Comparison of ENCODE assay signal across 8 mouse cellular contexts in the genomic region with DNA sequence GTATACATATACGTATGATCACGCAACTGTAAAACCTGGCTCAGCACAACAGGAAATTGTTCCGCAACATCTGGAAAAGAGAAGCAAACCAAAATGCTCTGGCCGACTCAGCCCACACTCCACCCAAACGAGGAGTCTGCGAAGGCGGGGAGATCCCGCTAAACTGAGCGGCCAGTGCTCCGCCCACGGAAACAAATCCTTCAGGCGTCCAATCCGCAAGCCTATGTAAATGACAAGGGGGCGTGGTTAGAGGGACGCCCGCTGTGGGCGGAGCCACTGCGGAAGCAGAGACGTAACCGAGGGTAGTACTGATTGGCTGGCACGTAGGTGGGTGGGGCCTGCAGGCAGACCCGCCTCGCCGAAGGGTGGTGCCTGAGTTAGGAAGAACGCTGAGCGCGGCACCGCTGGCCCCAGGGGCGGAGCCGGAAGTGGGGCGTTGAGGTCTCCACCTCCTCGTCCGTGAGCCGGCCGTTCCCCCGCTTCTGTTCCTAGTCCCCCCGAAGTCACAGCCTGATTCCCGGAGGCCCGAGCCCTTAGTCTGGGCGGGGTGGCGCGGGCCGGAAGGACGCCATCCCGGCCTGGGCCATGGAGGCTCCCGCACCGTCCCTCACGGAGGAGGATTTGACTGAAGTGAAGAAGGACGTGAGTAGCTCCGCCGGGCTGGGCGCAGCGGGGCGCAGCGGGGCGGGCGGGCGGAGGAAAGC. TPM values are rescaled to one million over a fixed set of nuclear protein-coding genes. Genes with fewer than 3 reads are reported as not detected.
DNase-seq lines count a peak whose midpoint lies in the region; ATAC-seq and TF ChIP-seq lines count a peak whose summit lies in the region.

No protein-coding gene starts in this region.

- under 1% methylated on average over 58 of the region's 58 CpGs for WGBS in bone marrow, adult 2 months
- WGBS in embryonic facial prominence, embryonic 15.5 days = under 1% methylated on average over 58 of the region's 58 CpGs
- under 1% methylated on average over 39 of the region's 58 CpGs for WGBS in limb, embryonic 14.5 days
- under 1% methylated on average over 52 of the region's 58 CpGs for WGBS in midbrain, postnatal 0 days

- H3K36me3 ChIP-seq in embryonic facial prominence, embryonic 15.5 days = 0 out of 2 replicates have a peak, but pooled peaks cover 2% of the 10 kb centered on the region
- H3K36me3 ChIP-seq in limb, embryonic 14.5 days (ENCODE audit: control insufficient read depth, insufficient read depth, low read length) = peaks cover 6% of the 10 kb centered on the region; the same call in 1 of the 2 replicates
- H3K36me3 ChIP-seq in midbrain, postnatal 0 days (ENCODE audit: insufficient read depth, low read length) = 0 out of 2 replicates have a peak, but pooled peaks cover 3% of the 10 kb centered on the region

- peaks cover 2% of the 10 kb centered on the region; the same call in 1 of the 2 replicates for H3K4me1 ChIP-seq in bone marrow, adult 2 months (ENCODE audit: control insufficient read depth, insufficient read depth, low read length)
- peaks cover 13% of the 10 kb centered on the region for H3K4me1 ChIP-seq in embryonic facial prominence, embryonic 15.5 days
- H3K4me1 ChIP-seq in limb, embryonic 14.5 days (ENCODE audit: control insufficient read depth, insufficient read depth, low read length) = peaks cover 12% of the 10 kb centered on the region
- peaks cover 7% of the 10 kb centered on the region; the same call in 1 of the 2 replicates for H3K4me1 ChIP-seq in midbrain, postnatal 0 days (ENCODE audit: insufficient read depth, low read length)

- ATAC-seq in embryonic facial prominence, embryonic 15.5 days (ENCODE audit: insufficient number of reproducible peaks, low FRiP score, low TSS enrichment, low read depth) = peak; percentile 100
- peak; percentile 100 for ATAC-seq in limb, embryonic 14.5 days (ENCODE audit: low FRiP score, low read depth)
- ATAC-seq in midbrain, postnatal 0 days (ENCODE audit: low FRiP score) = peak; percentile 100

- peak overlapping the region; percentile 84 for H3K4me3 ChIP-seq in bone marrow, adult 2 months (replicated peaks; ENCODE audit: control insufficient read depth, low read depth, low read length)
- peak overlapping the region; percentile 84 for H3K4me3 ChIP-seq in embryonic facial prominence, embryonic 15.5 days (replicated peaks)
- H3K4me3 ChIP-seq in limb, embryonic 14.5 days (replicated peaks; ENCODE audit: low read length) = peak overlapping the region; percentile 73
- H3K4me3 ChIP-seq in midbrain, postnatal 0 days (ENCODE audit: low read depth, low read length) = peak overlapping the region; percentile 85

- no peaks in the 10 kb centered on the region for H3K27me3 ChIP-seq in embryonic facial prominence, embryonic 15.5 days
- H3K27me3 ChIP-seq in limb, embryonic 14.5 days (ENCODE audit: control insufficient read depth, insufficient read depth, low read length) = no peaks in the 10 kb centered on the region
- no peaks in the 10 kb centered on the region for H3K27me3 ChIP-seq in midbrain, postnatal 0 days (ENCODE audit: insufficient read depth, low read length)

- peak overlapping the region; percentile 80 for H3K9ac ChIP-seq in embryonic facial prominence, embryonic 15.5 days
- H3K9ac ChIP-seq in limb, embryonic 14.5 days (ENCODE audit: low read depth, low read length, severe bottlenecking) = peak overlapping the region; percentile 77
- peak overlapping the region; percentile 82 for H3K9ac ChIP-seq in midbrain, postnatal 0 days (replicated peaks; ENCODE audit: low read length, poor library complexity, severe bottlenecking)

- H3K27ac ChIP-seq in bone marrow, adult 2 months (ENCODE audit: control insufficient read depth, insufficient read depth, low read depth, low read length, poor library complexity) = peak overlapping the region; percentile 99
- H3K27ac ChIP-seq in embryonic facial prominence, embryonic 15.5 days (replicated peaks) = peak overlapping the region; percentile 96
- peak overlapping the region; percentile 91 for H3K27ac ChIP-seq in limb, embryonic 14.5 days (replicated peaks; ENCODE audit: low read depth, low read length)
- H3K27ac ChIP-seq in midbrain, postnatal 0 days (ENCODE audit: low read depth, low read length) = peak overlapping the region; percentile 91

- peak; percentile 100 for DNase-seq in 416B (ENCODE audit: low read depth)
- peak; percentile 98 for DNase-seq in heart, adult 8-10 months (ENCODE audit: low spot score)
- peak; percentile 99 for DNase-seq in kidney, adult 9 months
- peak; percentile 99 for DNase-seq in limb, embryonic 14.5 days (ENCODE audit: low spot score)
- DNase-seq in midbrain, postnatal 0 days (ENCODE audit: low spot score) = peak; percentile 100
- peak; percentile 96 to 97 for DNase-seq in spleen, postnatal 14 days (ENCODE audit: low spot score in 2 of 2)

- TF ChIP-seq POLR2A in bone marrow, adult 2 months (IDR thresholded peaks at IDR 0.05; ENCODE audit: borderline replicate concordance, control insufficient read depth, low read depth, low read length) = peak; percentile 81
- TF ChIP-seq POLR2A in limb, embryonic 14.5 days (IDR thresholded peaks at IDR 0.05; ENCODE audit: borderline replicate concordance, extremely low read depth, insufficient read depth, insufficient read length) = peak; percentile 76; the same call in 1 of the 2 replicates

- no peak for TF ChIP-seq CTCF in bone marrow, adult 2 months (IDR thresholded peaks at IDR 0.05; ENCODE audit: control insufficient read depth, insufficient read depth, low read length)
- TF ChIP-seq CTCF in midbrain, postnatal 0 days (IDR thresholded peaks at IDR 0.05) = no peak; the same call in 1 of the 2 replicates

- peak overlapping the region; percentile 65 for H3K4me2 ChIP-seq in embryonic facial prominence, embryonic 15.5 days (replicated peaks)
- peak overlapping the region; percentile 48 for H3K4me2 ChIP-seq in limb, embryonic 14.5 days (replicated peaks; ENCODE audit: low read depth, low read length, severe bottlenecking)
- peak overlapping the region; percentile 78 for H3K4me2 ChIP-seq in midbrain, postnatal 0 days (ENCODE audit: low read depth, low read length, poor library complexity, severe bottlenecking)

- no peaks in the 10 kb centered on the region for H3K9me3 ChIP-seq in embryonic facial prominence, embryonic 15.5 days (replicated peaks)
- no peaks in the 10 kb centered on the region for H3K9me3 ChIP-seq in limb, embryonic 14.5 days (ENCODE audit: control insufficient read depth, low read length)
- H3K9me3 ChIP-seq in midbrain, postnatal 0 days (ENCODE audit: low read length) = no peaks in the 10 kb centered on the region

RNA-seq across cellular contexts. Expression of a gene that starts 1.4 kb away (rescaled TPM):
- polyA plus RNA-seq in bone marrow, adult 2 months (2011; ENCODE audit: insufficient read depth, insufficient read length, low replicate concordance, missing spikeins) = 8.8 and 14.2 TPM in 2 replicates
- 50.1 and 51.8 TPM in 2 replicates for polyA plus RNA-seq in embryonic facial prominence, embryonic 15.5 days (2015; fragmentation: Nextera tagmentation; extraction: Ambion mirVana)
- total RNA-seq in heart, adult 8-10 months (2022) = 10 to 100 TPM; 14.9 to 17.6 (median 16.5) TPM
- polyA plus RNA-seq in limb, embryonic 14.5 days (2012; rRNA removed) = 25.5 and 26.0 TPM in 2 replicates
- 52.1 and 52.9 TPM in 2 replicates for polyA plus RNA-seq in limb, embryonic 14.5 days (2014; fragmentation: Nextera tagmentation; extraction: Ambion mirVana)
- total RNA-seq in midbrain, postnatal 0 days (2014; rRNA removed) = 19.4 and 29.4 TPM in 2 replicates
- 33.2 and 33.3 TPM in 2 replicates for polyA plus RNA-seq in midbrain, postnatal 0 days (2015; fragmentation: Nextera tagmentation; extraction: Ambion mirVana)

RNA-seq across cellular contexts. Expression of a gene that starts 13.8 kb away (rescaled TPM):
- polyA plus RNA-seq in bone marrow, adult 2 months (2011; ENCODE audit: insufficient read depth, insufficient read length, low replicate concordance, missing spikeins) = 14.4 and 34.3 TPM in 2 replicates
- polyA plus RNA-seq in embryonic facial prominence, embryonic 15.5 days (2015; fragmentation: Nextera tagmentation; extraction: Ambion mirVana) = 49.1 and 49.9 TPM in 2 replicates
- total RNA-seq in heart, adult 8-10 months (2022) = 10 to 100 TPM; 13.2 to 21.6 (median 18.0) TPM
- 25.9 and 31.2 TPM in 2 replicates for polyA plus RNA-seq in limb, embryonic 14.5 days (2012; rRNA removed)
- 45.6 and 47.8 TPM in 2 replicates for polyA plus RNA-seq in limb, embryonic 14.5 days (2014; fragmentation: Nextera tagmentation; extraction: Ambion mirVana)
- 48.9 and 55.1 TPM in 2 replicates for total RNA-seq in midbrain, postnatal 0 days (2014; rRNA removed)
- polyA plus RNA-seq in midbrain, postnatal 0 days (2015; fragmentation: Nextera tagmentation; extraction: Ambion mirVana) = 83.8 and 87.3 TPM in 2 replicates

Comparison
In these comparisons a context has a peak if more than half of its experiments do, and no peak if none do; other contexts are left out.
1. Peak in every context shown above with its lines: DNase-seq, ATAC-seq, H3K4me3 ChIP-seq and H3K27ac ChIP-seq.